Mouse (Mus musculus) MEL (cell line): ENCODE data around the gene Creg2. TPM values are rescaled to one million over a fixed set of nuclear protein-coding genes. Genes with fewer than 3 reads are reported as not detected.

Experiments
- DNase-seq: peaks from one replicate; pipeline ENCODE4 v3.0.0; 2011; ENCODE audit warnings: low read depth, low spot score
- H3K27ac ChIP-seq: 2 replicates; pipeline ENCODE4 v1.5.1; 2012; ENCODE audit warnings: low read depth, mild to moderate bottlenecking, control low read depth, low read length, moderate library complexity; ENCODE audit not compliant: control insufficient read depth
- H3K27me3 ChIP-seq, 2 experiments: fragments of 150-350 bp in 1 of 2; sonication (generic) in 1 of 2; 2 replicates each; pipeline ENCODE4 v1.6.1; 2012; ENCODE audit warnings: low read length in 2 of 2, mild to moderate bottlenecking in 2 of 2, improper control_type of control experiment in 1 of 2, moderate library complexity in 1 of 2; ENCODE audit not compliant: insufficient read depth in 2 of 2, control insufficient read depth in 1 of 2
- H3K36me3 ChIP-seq, 2 experiments: 2 replicates each; pipeline ENCODE4 v1.6.1; 2012 to 2014; ENCODE audit warnings: low read length in 2 of 2, improper control_type of control experiment in 1 of 2, inconsistent platforms in 1 of 2, mild to moderate bottlenecking in 1 of 2; ENCODE audit not compliant: insufficient read depth in 2 of 2, control insufficient read depth in 1 of 2
- H3K4me1 ChIP-seq, 2 experiments: fragments of 150-350 bp in 1 of 2; sonication (generic) in 1 of 2; 2 replicates each; pipeline ENCODE4 v1.6.1; 2012; ENCODE audit warnings: low read length in 2 of 2, improper control_type of control experiment in 1 of 2, mild to moderate bottlenecking in 1 of 2; ENCODE audit not compliant: insufficient read depth in 2 of 2, control insufficient read depth in 1 of 2
- H3K4me3 ChIP-seq, 2 experiments: fragments of 150-350 bp in 1 of 2; sonication (generic) in 1 of 2; 2 replicates each; pipeline ENCODE4 v1.5.1; 2012; ENCODE audit warnings: low read depth in 2 of 2, low read length in 2 of 2, mild to moderate bottlenecking in 2 of 2, moderate library complexity in 2 of 2, control low read depth in 1 of 2, improper control_type of control experiment in 1 of 2; ENCODE audit not compliant: control insufficient read depth in 1 of 2, insufficient read depth in 1 of 2
- H3K79me2 ChIP-seq: 2 replicates; pipeline ENCODE4 v1.6.1; 2012; ENCODE audit warnings: mild to moderate bottlenecking, low read length, moderate library complexity; ENCODE audit not compliant: control insufficient read depth, poor library complexity, insufficient read depth
- H3K9ac ChIP-seq: 2 replicates; pipeline ENCODE4 v1.6.1; 2012; ENCODE audit warnings: low read depth, mild to moderate bottlenecking, control low read depth, low read length, moderate library complexity; ENCODE audit not compliant: control insufficient read depth, poor library complexity, severe bottlenecking
- H3K9me3 ChIP-seq: fragments of 150-350 bp; sonication (generic); replicated peaks from 2 replicates; pipeline ENCODE4 v1.6.1; 2012; ENCODE audit warnings: mild to moderate bottlenecking, low read length, improper control_type of control experiment, moderate library complexity; ENCODE audit not compliant: insufficient read depth
- BHLHE40 ChIP-seq: IDR thresholded peaks from 2 replicates; pipeline ENCODE4 v1.6.1; 2012; ENCODE audit warnings: low read depth, mild to moderate bottlenecking, inconsistent platforms, low read length, improper control_type of control experiment, borderline replicate concordance
- CHD2 ChIP-seq: IDR thresholded peaks from 2 replicates; pipeline ENCODE4 v1.6.1; 2011; ENCODE audit warnings: low read length, improper control_type of control experiment
- ETS1 ChIP-seq: IDR thresholded peaks from 2 replicates; pipeline ENCODE4 v1.6.1; 2012; ENCODE audit warnings: low read depth, mild to moderate bottlenecking, inconsistent platforms, low read length, improper control_type of control experiment, moderate library complexity
- GABPA ChIP-seq: IDR thresholded peaks from 2 replicates; pipeline ENCODE4 v1.6.1; 2012; ENCODE audit warnings: low read depth, mild to moderate bottlenecking, inconsistent platforms, low read length, improper control_type of control experiment, moderate library complexity
- GATA1 ChIP-seq: IDR thresholded peaks from 2 replicates; pipeline ENCODE4 v1.6.1; 2011; ENCODE audit warnings: low read depth, low read length, improper control_type of control experiment
- HCFC1 ChIP-seq: IDR thresholded peaks from 2 replicates; pipeline ENCODE4 v1.6.1; 2012; ENCODE audit warnings: low read depth, mild to moderate bottlenecking, inconsistent platforms, low read length, improper control_type of control experiment, moderate library complexity
- JUND ChIP-seq: IDR thresholded peaks from 2 replicates; pipeline ENCODE4 v1.6.1; 2011; ENCODE audit warnings: low read depth, mild to moderate bottlenecking, improper control_type of control experiment, low read length
- MAFK ChIP-seq: IDR thresholded peaks from 2 replicates; pipeline ENCODE4 v1.6.1; 2011; ENCODE audit warnings: low read depth, mild to moderate bottlenecking, low read length, improper control_type of control experiment, borderline replicate concordance
- MAZ ChIP-seq: IDR thresholded peaks from 2 replicates; pipeline ENCODE4 v1.6.1; 2012; ENCODE audit warnings: low read depth, mild to moderate bottlenecking, inconsistent platforms, low read length, improper control_type of control experiment
- MYB ChIP-seq: IDR thresholded peaks from 2 replicates; pipeline ENCODE4 v1.6.1; 2011; ENCODE audit warnings: mild to moderate bottlenecking, low read depth, low read length, improper control_type of control experiment
- NELFE ChIP-seq: IDR thresholded peaks from 2 replicates; pipeline ENCODE4 v1.6.1; 2011; ENCODE audit warnings: low read depth, low read length, improper control_type of control experiment
- RAD21 ChIP-seq: IDR thresholded peaks from 2 replicates; pipeline ENCODE4 v1.6.1; 2011; ENCODE audit warnings: mild to moderate bottlenecking, low read depth, low read length, improper control_type of control experiment
- RCOR1 ChIP-seq: IDR thresholded peaks from 2 replicates; pipeline ENCODE4 v1.6.1; 2012; ENCODE audit warnings: low read depth, mild to moderate bottlenecking, inconsistent platforms, low read length, improper control_type of control experiment
- SIN3A ChIP-seq: IDR thresholded peaks from 2 replicates; pipeline ENCODE4 v1.6.1; 2012; ENCODE audit warnings: low read length, improper control_type of control experiment, inconsistent platforms
- USF1 ChIP-seq: IDR thresholded peaks from 2 replicates; pipeline ENCODE4 v1.6.1; 2014; ENCODE audit warnings: low read depth, mild to moderate bottlenecking, inconsistent platforms, low read length, improper control_type of control experiment, moderate library complexity
- ZC3H11A ChIP-seq: IDR thresholded peaks from 2 replicates; pipeline ENCODE4 v1.6.1; 2012; ENCODE audit warnings: low read depth, mild to moderate bottlenecking, inconsistent platforms, low read length, improper control_type of control experiment
- ZMIZ1 ChIP-seq: IDR thresholded peaks from 2 replicates; pipeline ENCODE4 v1.6.1; 2012; ENCODE audit warnings: low read depth, mild to moderate bottlenecking, inconsistent platforms, low read length, improper control_type of control experiment, moderate library complexity
- polyA plus RNA-seq, 2 experiments: library from polyadenylated mRNA; stranded (reverse) in 1 of 2; unstranded in 1 of 2; fragments of >175 nt in 1 of 2; fragments of >200 nt in 1 of 2; gene quantifications; 2 replicates each; pipeline versions ENCODE4 v1.2.1 to v1.2.4; 2012; ENCODE audit warnings: low replicate concordance in 2 of 2, low read depth in 1 of 2; ENCODE audit not compliant: insufficient read length in 2 of 2, insufficient read depth in 1 of 2, missing spikeins in 1 of 2
- total RNA-seq: library from RNA; depleted of rRNA; stranded (reverse); fragments of 300-350 nt; gene quantifications from 2 replicates; pipeline ENCODE4 v1.2.3, GENCODE M21; 2012

Gene Creg2
- total and polyA plus RNA-seq, 3 experiments, result not detected

- no peak overlapping the region for H3K9ac ChIP-seq
- H3K36me3 ChIP-seq, result no peaks in the 10 kb centered on the region
- no peaks in the 10 kb centered on the region for H3K9me3 ChIP-seq
- H3K79me2 ChIP-seq, result no peaks in the 10 kb centered on the region
- no peak overlapping the region for H3K4me3 ChIP-seq
- no peaks in the 10 kb centered on the region for H3K4me1 ChIP-seq
- no peak for DNase-seq
- no peaks in the 10 kb centered on the region; a peak in 1 of 4 replicates for H3K27me3 ChIP-seq
- TF ChIP-seq RCOR1 (no peak), ETS1 (no peak), MYB (no peak), USF1 (no peak), MAZ (no peak), ZC3H11A (no peak), BHLHE40 (no peak), JUND (no peak), SIN3A (no peak), ZMIZ1 (no peak), HCFC1 (no peak), MAFK (no peak), RAD21 (no peak), NELFE (no peak), GABPA (no peak), CHD2 (no peak)
- no peak overlapping the region for H3K27ac ChIP-seq
Observed at GRCm38 (mm10) chr1:39664039-39664625, 12.9 kb upstream of the Creg2 start.

GRCm38 (mm10) chr1:39663050-39663449 is 11.8 kb upstream of the Creg2 start:
- H3K4me1 ChIP-seq, result no peaks in the 10 kb centered on the region
- H3K4me3 ChIP-seq, result no peak overlapping the region
- TF ChIP-seq GATA1, result no peak
- H3K36me3 ChIP-seq, result no peaks in the 10 kb centered on the region
- no peaks in the 10 kb centered on the region; a peak in 2 of 4 replicates for H3K27me3 ChIP-seq
- DNase-seq, result no peak
- no peak overlapping the region for H3K9ac ChIP-seq
- H3K79me2 ChIP-seq, result no peaks in the 10 kb centered on the region
- no peak overlapping the region for H3K27ac ChIP-seq
- no peaks in the 10 kb centered on the region for H3K9me3 ChIP-seq
